Mouse (Mus musculus) cerebellum, postnatal 36 days (tissue): Measurements from ENCODE around the gene Mettl21a.
"Not testable (repeated sequence)": the region's sequence is repeated elsewhere in the genome, so short reads cannot be mapped to it uniquely, and the experiment has no call there.

Experiments
- DNase-seq, 2 experiments: peaks; one replicate each; pipeline ENCODE4 v3.0.0; 2021 to 2022; ENCODE audit warnings: mixed read lengths in 2 of 2

Gene Mettl21a

GRCm38 (mm10) chr1:64609976-64610375 is 7.1 kb downstream of the Mettl21a start:
- no peak for DNase-seq

DNA sequence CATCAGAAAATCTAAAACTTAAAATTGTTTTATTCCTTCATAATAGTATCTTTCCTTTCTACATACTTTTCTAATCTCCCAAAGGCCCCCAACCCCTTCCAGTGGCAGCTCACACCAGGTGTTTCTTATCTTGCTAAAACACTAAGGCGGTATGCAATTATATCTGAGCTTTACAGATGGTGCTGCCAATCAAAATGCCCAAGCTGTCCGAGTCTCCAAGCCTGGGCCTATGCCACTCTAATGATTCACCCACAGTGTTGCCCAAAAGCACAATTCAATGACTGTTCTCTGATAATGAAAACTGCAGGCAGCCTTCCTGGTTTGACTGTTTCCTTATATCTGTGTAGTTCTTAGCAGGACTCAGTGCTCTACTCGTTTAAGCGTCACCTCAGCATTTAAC is 7.9 kb downstream of the Mettl21a start:
- DNase-seq, result no peak

GRCm38 (mm10) chr1:64603381-64603780 is 13.7 kb downstream of the Mettl21a start:
- no peak for DNase-seq

GRCm38 (mm10) chr1:64601242-64601842 is 15.7 kb downstream of the Mettl21a start:
- DNase-seq, result no peak

- DNase-seq, result no peak
Measured at GRCm38 (mm10) chr1:64600413-64601077, 16.5 kb downstream of the Mettl21a start.

DNA sequence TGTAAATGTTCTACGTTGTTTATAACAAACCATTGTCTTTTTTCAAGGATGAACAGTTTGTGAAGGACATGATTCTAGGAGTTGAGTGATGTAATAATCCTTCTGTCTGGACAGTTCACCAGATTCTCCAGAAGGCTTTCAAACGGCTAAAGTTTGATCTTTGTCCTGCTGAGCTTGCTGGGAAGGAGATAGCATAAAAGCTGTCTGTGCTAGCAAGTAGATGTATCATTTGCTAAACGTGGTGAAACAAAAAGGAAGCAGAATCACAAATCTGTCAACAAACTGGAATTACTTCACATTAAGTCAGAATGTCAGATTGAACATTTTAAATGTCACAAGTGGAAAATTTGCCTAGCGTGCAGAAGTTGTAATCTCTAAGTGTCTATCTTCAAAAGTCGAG is 18.1 kb downstream of the Mettl21a start:
- DNase-seq, result no peak

DNA sequence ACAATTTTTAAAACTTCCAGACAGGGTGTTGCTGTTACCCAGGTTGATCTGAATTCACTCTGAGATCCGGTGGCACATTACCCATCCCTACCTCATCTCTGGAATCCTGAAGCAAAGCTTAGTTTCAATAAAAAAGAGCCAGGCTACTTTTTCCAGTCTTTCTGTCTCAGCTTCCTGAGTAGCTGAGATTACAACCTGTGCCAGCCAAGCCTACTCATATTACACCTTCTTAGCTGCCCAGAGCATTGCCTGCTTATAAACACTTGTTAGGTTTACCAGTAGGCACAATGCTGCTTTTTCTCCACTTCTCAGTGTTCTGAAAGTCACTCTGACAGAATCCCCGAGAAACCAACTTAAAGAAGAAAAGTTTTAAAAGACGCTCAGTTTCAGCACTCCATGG is 38.2 kb downstream of the Mettl21a start:
- no peak for DNase-seq

GRCm38 (mm10) chr1:64577911-64578310 is 39.1 kb downstream of the Mettl21a start:
- DNase-seq, result not testable (repeated sequence)

- no peak for DNase-seq
Measured at GRCm38 (mm10) chr1:64576732-64577131, 40.3 kb downstream of the Mettl21a start.

GRCm38 (mm10) chr1:64576022-64576421 is 41.0 kb downstream of the Mettl21a start:
- no peak for DNase-seq

DNA sequence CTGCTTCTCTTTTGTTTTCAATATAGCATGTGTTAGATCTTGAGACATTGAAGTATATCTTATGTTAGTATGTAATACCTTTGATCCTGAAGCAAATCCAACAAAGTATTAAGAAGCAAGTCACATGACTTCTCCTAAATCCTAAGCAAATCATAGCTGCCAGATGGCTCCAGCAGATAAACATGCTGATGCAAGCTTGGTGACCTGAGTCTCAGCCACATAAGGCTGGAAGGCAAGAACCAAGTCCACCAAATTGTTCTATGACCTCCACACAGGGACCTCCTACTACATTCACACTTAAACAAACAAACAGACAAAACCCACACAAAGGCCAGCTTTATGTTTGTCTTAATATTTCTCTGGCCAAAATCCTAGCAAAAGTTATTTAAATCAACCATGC is 48.8 kb downstream of the Mettl21a start:
- no peak for DNase-seq

DNA sequence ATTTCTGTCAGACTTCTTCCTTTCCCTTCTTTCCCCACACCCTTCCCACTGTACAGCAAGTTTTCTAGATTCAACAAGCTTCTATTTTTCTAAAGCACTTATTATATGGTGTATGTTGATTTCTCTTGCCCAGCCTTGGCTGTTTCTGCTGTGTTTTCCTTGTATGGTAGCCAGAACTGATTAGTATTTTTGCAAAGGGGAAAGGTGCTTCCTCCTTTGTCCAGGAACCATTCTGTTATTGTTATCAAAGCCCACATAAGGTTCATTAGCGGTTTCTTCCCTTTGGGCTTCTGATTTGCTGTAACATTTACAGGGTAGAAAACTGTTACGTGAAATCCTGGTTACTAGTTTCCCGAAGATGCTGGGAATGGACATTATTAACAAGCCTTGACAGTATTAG is 56.9 kb downstream of the Mettl21a start:
- no peak for DNase-seq
